Mouse (Mus musculus): Measurements from ENCODE around the gene Tor1aip1.

Tor1aip1 gene

DNA sequence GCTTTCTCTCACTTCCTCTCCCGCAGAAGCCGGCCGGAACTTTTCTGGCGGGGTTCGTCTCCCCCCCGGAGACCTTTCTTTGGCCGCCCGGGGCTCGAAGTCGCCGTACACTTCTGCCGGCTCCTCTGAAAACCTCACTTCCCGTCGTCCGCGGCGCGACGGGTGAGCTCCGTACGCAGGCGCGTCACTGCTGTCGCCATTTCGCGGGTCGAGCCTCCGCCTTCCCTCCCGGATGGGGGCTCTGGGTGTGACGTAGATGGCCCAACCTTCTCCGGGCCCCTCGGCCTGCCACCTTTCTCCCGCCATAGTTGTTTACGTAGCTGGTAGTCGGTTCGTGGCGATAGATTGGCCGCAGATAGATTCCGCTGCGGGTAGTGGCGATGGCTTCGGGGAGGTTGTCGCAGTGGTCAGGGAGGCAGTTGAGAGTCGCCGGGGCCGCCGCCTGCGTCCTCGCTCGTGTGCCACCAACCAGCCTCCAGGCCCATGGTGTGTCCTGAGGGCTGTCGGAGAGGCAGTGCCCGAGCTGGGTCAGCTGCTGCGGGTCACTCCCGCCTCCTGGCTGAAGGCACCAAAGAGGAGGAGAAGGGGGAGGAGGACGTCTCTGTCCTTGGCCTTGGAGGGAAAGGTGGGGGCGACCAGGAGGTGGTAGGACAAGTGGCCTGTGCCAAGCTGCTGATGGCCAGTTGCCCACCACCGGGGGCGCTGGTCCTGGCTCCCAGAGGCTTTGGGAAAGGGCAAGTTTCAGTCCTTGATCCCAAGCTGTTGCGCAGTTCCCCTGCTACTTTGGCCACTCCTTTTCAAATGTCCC, at the start of gene Tor1aip1:
Gene Tor1aip1 (minus strand): TSS at position 551 of the 808 bp plus-strand sequence.
- peak; percentile 98 for DNase-seq (ENCODE audit: low spot score)

DNA sequence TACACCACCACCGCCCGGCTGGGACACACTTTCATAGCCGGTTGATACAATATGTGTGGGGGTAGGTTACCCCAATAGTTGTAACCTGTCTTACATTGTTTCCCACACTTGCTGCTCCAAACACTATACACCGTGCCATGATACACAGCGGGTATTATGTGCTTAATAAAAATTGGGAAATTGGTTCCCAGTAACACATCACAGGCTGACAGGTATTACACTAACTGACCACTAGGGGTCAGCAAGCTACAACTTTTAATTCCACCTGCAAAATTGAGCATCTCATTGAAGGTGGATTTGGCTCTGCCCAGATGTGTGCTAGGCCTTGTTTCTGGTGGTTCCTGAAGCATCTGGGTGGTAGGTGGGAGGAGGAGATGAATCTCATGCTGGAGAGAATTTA, 49.5 kb upstream of the Tor1aip1 start:
- DNase-seq (ENCODE audit: low spot score) = no peak

DNA sequence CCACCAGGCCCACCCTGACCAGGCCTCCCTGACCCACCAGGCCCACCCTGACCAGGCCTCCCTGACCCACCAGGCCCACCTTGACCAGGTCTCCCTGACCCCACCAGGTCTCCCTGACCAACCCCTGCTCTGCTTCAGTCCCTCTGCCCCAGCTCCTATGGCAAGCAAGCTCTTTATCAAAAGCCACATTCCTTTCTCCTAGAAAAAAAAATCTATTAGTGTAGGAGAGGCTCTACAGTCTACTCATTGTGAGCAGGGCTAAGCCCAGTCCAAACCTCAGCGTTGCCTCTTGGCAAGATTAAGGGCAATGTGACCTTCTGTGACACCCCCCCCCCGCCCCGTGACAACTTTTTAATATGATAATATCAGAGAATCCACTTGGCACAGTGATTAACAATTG, 48.3 kb upstream of the Tor1aip1 start:
- no peak for DNase-seq (ENCODE audit: low spot score)

DNA sequence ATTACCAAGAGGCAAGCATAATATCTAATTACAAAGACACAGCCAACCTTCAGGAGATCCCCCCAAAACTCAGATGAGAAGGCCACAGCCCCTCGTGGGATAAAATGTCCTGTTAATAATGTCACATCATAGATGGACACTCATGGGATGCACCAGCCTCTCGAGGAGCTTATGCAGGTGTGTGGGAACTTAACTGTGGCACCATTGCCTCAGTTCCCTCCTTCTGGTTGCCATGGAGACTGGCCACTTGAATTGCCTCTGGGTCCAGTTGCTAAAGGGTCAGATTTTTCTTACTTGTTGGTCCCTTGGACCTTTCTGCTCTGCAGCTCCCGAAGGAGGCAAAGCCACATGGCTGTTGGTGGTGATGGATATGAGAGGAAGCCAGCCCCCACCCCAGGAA, 41.4 kb upstream of the Tor1aip1 start:
- no peak for DNase-seq (ENCODE audit: low spot score)

DNA sequence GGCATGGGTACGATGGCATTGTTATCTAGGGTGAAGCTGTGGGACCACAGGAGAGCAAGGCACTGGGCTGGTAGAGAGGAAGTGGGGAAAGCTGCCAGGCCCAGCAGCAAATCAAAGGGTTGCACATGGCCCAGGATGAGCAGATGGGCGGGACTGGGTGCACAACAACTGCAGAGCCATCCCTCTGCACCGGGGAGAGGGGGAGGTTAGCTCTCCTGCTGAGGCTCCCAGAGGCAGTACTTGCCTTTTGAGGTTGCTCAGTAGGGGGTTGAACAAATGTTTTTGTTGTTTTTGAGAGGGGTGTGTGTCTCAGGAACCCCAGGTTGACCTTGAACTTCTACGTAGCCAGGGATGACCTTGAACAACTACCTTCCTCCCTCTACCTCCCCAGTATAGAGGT, 40.2 kb upstream of the Tor1aip1 start:
- no peak for DNase-seq (ENCODE audit: low spot score)

DNA sequence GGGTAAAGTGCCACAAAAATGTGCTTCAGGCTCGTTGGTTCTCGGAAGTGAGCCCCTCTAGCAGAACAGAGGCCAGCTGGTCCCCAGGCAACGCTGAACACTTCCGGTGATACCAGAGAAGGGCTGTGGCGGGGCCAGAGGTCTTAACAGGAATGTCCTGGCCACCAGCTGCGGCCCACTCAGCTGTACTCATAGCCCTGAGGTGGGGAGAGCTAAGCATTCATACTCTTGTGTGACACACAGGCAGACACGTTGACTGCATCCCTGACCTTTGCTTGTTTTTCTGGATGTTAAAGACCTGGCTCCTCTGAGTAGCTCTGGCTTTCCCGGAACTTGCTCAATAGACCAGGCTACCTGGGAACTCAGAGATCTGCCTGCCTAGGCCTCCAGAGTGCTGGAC, 38.3 kb upstream of the Tor1aip1 start:
- peak; percentile 58 for DNase-seq (ENCODE audit: low spot score)

DNA sequence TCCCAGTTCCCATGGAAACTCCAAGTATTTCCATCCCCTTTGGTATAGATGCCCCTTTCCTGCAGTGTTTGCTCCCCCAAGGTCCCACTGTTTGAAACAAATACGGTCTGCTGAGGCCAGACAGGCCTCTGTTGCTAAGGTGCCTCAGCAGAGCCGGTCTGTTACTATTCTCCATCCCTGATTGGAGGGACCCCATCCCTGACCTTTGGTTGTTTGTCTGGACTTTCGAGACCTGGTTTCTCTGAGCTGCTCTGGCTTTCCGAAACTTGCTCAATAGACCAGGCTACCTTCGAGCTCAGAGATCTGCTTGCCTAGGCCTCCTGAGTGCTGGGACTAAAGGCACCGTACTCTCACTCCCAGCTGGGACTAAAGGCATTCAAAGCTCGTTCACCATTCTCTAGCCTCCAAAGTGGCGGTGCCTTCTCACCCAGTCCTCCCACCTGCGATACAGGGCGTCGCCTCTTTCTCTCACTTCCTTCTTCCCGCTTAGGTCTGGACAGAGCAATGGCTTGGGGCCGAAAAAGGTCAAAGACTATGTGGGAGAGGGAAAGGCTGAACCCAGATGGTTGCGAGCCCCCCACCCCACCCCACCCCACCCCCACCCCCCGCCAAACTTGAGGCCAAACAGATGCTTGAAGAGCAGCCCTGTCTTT, 37.0 kb upstream of the Tor1aip1 start:
- no peak for DNase-seq (ENCODE audit: low spot score)

DNA sequence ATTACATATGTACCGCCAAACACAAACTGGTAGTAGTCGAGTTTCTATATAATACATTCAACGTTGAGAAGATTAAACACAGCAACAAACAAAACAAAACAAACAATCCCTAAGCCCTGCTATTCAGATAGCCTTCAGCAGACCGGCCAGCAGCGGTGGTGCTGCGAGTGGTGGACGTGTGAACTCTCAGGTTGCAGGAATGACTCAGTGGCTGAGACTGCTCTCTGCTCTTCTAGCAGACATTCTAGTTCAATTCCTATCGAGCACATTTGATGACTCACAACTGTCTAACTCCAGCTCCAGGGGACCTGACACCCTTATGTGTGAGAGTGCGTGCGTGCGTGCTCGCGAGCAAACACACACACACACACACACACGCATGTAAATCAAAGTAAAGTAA, 33.8 kb upstream of the Tor1aip1 start:
- no peak for DNase-seq (ENCODE audit: low spot score)

DNA sequence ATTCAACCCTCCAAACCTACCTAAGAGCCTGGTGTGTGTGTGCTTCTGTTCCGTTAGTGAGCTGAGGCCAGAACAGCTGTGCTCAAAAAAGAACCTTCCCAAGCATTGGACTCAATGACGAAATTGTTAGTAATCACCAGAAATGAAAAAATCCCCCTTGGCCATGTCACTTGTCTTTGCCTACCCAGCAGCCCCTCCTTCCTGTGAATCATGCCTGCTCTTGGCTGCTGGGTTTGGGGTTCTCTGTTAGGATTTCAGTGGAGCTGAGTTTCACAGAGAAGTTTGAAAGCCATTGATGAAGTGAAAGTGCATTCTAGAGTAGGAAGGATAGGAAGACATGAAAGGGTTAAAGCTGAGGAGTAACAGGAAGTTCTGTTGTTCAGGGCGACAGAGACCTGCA, 29.9 kb upstream of the Tor1aip1 start:
- DNase-seq (ENCODE audit: low spot score) = no peak

DNA sequence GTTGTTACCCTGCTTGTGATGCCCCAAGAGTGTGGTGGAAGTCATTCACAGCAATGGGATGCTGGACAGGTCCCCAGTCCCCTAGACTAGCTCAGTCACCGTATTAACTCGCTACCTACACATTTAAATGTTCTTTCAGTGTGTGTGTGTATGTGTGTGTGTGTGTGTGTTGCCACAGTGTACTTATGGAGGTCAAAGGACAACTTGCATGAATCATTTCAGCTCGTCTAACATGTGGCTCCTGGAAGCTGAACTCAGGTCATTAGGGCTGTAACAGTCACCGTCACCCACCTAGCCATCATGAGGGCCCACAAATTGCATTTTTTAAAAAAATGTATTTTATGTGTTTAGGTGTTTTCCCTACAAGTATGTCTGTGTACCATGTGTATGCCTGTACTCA, 25.9 kb upstream of the Tor1aip1 start:
- DNase-seq (ENCODE audit: low spot score) = no peak

DNA sequence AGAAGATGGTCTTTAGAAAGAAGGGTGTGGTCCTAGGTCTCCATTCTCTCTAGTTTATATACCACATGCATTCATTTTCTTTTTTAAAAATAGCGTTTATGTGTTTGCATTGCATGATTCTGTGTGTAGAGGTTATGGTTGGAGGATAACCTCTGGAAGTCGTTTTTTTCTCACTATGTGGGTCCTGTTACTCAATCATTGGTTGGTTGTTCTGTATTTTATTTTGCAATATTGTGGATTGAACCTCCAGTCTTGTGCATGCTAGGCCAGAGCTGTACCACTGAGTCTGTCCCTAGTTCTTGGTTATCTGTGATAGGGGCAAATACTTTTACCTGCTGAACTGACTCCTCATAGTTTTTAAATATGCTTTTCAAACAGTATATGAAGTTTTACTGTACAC, 21.9 kb upstream of the Tor1aip1 start:
- DNase-seq (ENCODE audit: low spot score) = no peak

DNA sequence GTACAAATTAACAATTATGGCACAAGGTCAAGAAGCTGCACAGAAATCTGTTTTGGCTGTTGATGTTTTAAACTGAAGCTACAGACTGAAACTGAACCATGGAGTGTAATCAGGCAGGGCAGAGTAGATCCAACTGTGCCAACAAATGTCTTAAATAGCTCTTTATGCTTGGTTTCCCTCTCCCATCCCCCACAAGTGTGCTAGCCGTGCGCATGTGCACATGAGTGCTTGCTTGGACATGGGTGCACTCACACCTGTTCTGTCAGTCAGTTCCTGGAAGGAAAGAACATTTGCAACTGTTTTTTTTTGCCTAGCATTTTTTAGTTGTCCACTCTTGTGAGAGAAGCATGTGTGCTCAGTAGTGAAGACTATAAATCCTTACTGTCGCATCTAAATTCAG, 10.4 kb upstream of the Tor1aip1 start:
- DNase-seq (ENCODE audit: low spot score) = no peak

DNA sequence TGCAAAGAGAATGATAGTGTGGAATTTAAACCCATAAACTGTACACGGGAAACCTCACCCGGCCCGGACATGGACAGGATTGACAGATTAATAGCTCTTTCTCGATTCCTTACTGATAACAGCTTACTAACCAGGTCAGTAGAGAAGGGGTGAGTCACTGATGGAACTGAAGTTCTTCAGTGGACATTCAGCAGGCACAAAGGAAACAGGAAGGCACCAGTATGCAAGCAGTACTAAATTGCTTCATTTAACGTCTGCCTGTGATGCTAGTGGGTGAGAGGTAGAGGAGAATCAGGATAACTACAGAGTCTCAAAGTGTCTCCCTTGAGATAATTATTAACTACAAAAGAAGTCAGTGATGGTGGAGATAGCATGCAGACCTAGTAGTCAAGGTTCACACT, 7.9 kb upstream of the Tor1aip1 start:
- DNase-seq (ENCODE audit: low spot score) = no peak

DNA sequence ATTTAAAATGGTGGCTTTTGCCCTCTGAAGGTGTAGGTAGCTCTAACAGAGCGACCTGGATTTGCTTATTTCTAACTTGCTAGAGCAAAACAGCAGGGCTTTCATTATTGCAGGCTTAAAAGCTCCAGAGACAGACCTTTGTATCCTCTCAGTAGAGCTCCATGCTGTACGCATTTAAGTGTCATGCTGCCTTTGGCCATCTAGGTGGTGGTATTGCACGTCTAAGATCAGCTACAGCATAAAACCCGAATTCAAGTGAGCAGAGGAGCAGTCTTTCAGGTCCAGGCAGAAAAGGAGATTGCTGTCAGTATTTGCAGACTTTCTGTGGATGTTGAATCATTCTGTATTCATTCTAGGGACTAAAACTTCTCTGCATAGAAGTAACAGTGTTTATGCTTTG, 6.7 kb upstream of the Tor1aip1 start:
- peak; percentile 49 for DNase-seq (ENCODE audit: low spot score)

DNA sequence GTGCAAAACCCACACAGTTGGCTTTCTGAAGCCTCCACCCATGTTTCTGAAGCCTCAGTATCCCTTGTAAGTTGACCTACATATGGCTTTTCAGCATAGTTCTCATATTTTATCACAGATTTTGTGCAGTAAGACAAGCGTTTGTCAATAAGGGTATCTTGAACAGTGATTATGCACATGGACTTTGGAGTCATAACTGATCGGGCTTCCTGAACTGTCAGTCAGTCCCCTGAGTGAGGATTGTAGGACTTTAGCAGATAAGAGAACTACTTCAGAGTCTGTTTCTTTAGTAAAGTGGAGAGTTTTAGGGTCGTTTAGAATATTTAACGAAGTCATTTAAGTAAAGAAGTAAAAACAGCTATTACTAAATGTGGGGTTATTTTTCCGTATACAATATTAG, 6.2 kb upstream of the Tor1aip1 start:
- DNase-seq (ENCODE audit: low spot score) = no peak

DNA sequence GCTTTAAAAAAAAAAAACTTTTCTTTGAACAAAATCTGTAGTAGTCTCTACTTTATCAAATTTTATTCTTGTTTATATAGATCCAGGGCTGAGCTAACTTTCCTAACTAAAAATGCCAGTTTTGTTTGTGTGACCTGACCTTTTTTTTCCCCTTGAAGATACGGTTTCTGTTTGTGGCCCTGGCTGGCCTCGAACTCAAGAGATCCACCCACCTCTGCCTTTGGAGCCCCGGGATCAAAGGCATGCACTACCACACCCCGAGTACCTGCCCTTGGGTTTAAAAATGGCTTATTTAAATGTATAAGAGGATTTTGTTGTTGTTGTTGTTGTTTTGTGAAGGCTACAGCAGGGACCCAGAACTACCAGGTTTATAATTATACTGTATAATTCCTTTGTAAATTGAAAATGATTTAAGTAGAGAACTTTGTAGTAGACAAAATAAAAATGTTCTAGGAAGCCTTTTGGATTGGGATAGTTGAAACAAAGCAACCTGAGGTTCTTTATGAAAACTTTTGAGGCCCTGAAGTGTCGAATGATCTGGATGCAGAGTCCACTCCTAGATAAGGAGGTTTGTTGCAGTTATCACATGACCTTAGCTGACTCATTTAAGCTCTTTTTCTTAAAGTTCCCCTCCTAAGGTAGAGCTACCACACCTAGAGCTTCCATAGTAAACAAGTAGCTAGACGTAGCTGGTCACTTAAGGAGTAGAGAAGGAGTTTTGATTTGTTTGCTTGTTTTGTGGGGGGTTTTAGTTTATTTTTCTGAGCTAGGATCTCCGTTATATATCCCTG, 5.4 kb upstream of the Tor1aip1 start:
- no peak for DNase-seq (ENCODE audit: low spot score)

DNA sequence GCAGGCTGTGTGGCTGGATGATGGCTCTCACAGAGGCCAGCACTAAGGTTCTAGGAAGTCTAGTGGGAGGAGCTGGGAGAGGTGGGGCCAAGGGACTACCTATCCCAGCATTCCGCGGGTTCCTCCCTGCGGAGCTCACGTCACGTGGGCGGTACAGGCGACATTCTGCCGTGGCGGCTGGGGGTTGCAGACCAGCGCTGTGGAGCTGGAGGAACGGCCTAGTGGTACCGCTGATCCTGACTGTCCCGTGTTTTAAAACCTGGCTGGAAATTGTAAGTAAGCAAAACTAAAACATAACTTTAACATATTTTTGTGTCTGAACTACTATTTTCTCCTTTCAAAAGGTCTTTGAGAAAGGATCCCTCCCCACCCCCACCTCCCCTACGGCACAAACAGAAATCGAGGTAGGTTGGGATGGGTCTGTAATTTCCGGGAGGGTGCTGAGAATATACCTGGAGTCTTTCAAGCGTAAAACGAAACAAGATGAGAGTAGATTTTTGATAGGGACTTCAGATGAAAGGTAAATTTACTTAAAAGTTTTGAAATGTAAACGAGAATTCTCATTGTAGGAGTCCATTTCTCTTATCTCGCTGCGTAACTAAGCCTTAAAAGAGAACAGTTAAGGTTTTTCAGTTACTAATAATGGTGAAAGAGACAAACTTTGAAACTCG, 4.6 kb upstream of the Tor1aip1 start:
- peak; percentile 91 for DNase-seq (ENCODE audit: low spot score)

DNA sequence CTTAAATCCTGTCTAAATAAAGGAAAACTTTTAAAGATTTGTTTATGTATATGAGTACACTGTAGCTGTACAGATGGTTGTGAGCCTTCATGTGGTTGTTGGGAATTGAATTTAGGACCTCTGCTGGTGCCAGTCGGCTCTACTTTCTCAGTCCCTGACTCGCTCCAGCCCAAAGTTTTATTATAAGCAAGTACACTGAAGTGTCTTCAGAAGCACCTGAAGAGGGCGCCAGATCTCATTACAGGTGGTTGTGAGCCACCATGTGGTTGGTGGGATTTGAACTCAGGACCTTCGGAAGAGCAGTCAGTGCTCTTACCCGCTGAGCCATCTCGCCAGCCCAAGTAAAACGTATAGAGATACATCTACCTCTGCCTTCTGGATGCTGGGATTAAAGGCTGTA, 3.7 kb upstream of the Tor1aip1 start:
- peak; percentile 48 for DNase-seq (ENCODE audit: low spot score)

DNA sequence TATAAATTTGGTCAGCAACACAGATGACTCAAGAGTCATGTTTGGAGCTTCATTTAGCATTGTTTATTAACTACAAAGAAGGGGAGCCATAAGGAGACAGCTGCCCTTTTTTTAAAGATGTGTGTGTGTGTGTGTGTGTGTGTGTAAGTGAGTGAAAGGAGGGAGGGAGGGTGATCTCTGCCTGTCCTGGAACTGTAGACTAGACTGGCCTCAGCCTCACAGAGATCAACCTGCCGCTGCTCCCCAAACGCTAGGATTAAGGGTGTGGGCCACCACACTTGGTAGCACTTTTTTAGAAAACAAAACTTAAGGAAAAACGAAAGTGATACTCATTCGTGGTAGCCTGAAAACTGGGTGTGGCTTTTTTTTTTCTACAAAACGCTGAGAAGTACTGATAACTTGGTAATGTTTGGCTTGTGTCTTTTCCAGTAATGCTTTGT, 884 bp upstream of the Tor1aip1 start:
- peak; percentile 47 for DNase-seq (ENCODE audit: low spot score)

DNA sequence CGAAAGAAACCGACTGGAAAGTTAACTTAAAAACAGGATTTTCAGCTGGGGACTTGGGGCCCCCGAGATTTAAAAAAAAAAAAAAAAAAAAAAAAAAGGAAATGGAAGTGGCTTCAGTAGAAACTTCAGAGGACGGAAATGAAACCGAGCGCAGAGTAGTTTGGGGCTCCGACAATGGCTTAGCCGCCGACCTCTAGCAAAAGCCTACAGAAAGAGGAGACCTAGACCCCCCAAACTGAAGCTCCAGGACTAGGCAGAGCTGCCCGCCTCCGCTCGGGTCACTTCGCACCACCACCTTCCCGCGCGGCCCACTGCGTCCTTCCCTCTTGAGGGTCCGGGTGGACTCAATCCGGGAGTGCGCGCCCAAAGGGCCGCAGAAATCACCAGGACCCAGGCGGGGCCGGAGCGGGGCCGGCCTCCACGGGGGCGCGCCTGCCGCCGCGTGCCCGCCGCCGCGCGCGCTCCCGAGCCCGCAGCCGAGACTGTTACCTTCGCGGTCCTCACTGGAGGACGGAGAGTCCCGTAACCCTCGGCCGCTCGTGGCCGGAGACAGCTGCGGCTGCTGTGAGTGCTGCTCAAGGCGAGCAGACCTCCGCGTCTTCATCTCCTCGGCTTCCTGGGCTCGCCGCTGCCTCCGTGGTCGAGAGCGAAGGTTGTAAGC, 881 bp downstream of the Tor1aip1 start, which contains the start of gene Tor1aip2:
Gene Tor1aip2 (plus strand): TSS at position 135 of the 661 bp plus-strand sequence.
- DNase-seq (ENCODE audit: low spot score) = peak; percentile 85

DNA sequence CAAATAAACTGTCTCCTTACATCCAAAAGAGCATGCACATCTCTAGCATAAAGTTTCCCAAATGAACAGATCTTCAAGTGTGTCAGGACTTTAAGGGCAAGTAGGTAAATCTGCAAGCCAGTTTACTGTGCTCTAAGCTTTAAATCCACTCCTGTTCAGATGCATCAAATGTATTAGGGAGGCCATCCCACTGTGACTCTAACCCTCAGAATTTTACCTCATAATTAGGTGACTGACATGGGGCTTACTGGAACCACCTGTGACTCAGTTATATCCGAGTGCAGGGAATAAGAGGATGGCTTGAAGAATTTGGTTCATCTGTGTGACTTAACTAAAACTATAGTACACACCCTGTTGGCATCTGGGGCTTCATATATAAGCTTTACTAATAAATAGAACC, 1.6 kb downstream of the Tor1aip1 start:
- DNase-seq (ENCODE audit: low spot score) = no peak

DNA sequence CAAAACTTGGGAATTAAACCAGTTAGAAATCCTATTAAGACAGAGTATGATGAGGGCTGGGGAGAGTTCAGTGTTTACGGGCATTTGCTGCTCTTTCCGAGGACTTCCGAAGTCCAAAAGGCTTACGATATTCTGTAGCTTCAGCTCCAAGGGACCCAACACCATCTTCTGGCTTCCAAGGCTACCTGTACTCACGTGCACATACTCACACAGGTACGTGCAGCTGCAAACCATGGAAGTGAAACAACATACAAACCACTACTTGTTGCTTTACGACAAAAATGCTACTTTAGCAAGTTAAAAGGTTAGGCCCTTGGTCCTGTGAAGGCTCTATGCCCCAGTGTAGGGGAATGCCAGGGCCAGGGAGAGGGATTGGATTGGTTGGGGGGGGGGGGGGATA, 2.4 kb downstream of the Tor1aip1 start:
- no peak for DNase-seq (ENCODE audit: low spot score)

Measured in testis, postnatal 10 days (tissue).